13 mouse cellular contexts compared by ENCODE assay signal in the genomic region with DNA sequence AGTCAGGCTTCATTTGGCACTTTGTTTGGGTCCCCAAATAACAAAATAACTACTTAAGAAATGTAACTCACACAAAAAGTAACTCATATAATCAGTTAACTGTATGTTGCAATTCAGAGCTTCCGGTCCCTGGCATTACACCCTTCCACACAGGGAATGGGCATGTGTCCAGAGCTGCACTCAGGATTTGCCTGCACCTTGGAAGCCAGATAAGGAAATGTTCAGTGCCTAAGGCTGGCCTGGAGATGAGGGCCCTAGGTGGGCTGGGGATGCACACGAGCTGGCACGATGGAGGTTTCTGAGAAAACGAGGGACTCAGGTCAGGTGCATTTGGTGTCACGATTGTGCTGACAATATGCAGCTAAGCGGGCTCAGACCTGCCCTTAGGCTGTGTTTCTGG.
A peak's percentile ranks its signal among the peaks of the same experiment; 100 is the strongest.
DNase-seq lines count a peak whose midpoint lies in the region; ATAC-seq and TF ChIP-seq lines count a peak whose summit lies in the region.
"Had no signal": no experiment of that assay in that cellular context is flagged by ENCODE, and none has a peak within 500 bp of the region (broad histone marks: within the 10 kb centered on the region; RNA-seq: fewer than 3 reads in every experiment).

No protein-coding gene starts in this region.

- no peak overlapping the region for H3K4me2 ChIP-seq in liver, postnatal 0 days (ENCODE audit: low read depth, low read length)
- H3K4me2 ChIP-seq: forebrain, embryonic 12.5 days; limb, embryonic 12.5 days had no signal

- no peak for TF ChIP-seq POLR2A in liver, adult 2 months (IDR thresholded peaks at IDR 0.05; ENCODE audit: extremely low read depth, insufficient read depth, low read length)

- H3K4me1 ChIP-seq in liver, adult 2 months (ENCODE audit: control insufficient read depth, insufficient read depth, low read length), result no peaks in the 10 kb centered on the region
- H3K4me1 ChIP-seq in liver, postnatal 0 days (ENCODE audit: insufficient read depth), result no peaks in the 10 kb centered on the region
- no peaks in the 10 kb centered on the region for H3K4me1 ChIP-seq in limb, embryonic 10.5 days
- H3K4me1 ChIP-seq: limb, embryonic 12.5 days had no signal

- H3K79me2 ChIP-seq in liver, adult 2 months (ENCODE audit: control insufficient read depth, insufficient read depth, low read length), result no peaks in the 10 kb centered on the region

- intact Hi-C loops in heart, postnatal 25 days (cut with DNase I), result no loop called here

- TF ChIP-seq EP300 in liver, postnatal 0 days (IDR thresholded peaks at IDR 0.05; ENCODE audit: low read depth), result no peak

- WGBS in liver, adult 2 months, result 83% methylated on average over 6 of the region's 6 CpGs
- WGBS in liver, postnatal 0 days (ENCODE audit: insufficient replicate concordance), result 79% methylated on average over 6 of the region's 6 CpGs
- WGBS in limb, embryonic 10.5 days, result 92% methylated on average over 6 of the region's 6 CpGs

- no peaks in the 10 kb centered on the region for H3K9me3 ChIP-seq in liver, postnatal 0 days (ENCODE audit: low read length)
- no peaks in the 10 kb centered on the region for H3K9me3 ChIP-seq in limb, embryonic 10.5 days (replicated peaks)
- H3K9me3 ChIP-seq: forebrain, embryonic 12.5 days; limb, embryonic 12.5 days had no signal

- no peaks in the 10 kb centered on the region; the same call in 1 of the 2 replicates for H3K36me3 ChIP-seq in liver, adult 2 months (ENCODE audit: control insufficient read depth, insufficient read depth, low read length)
- H3K36me3 ChIP-seq in liver, postnatal 0 days (replicated peaks; ENCODE audit: insufficient read depth, low read length), result peaks cover 13% of the 10 kb centered on the region; the same call in 1 of the 2 replicates
- peaks cover 57% of the 10 kb centered on the region for H3K36me3 ChIP-seq in limb, embryonic 10.5 days

- no peak overlapping the region for H3K4me3 ChIP-seq in liver, adult 2 months (ENCODE audit: insufficient read depth, low read depth, low read length)
- no peak overlapping the region for H3K4me3 ChIP-seq in liver, postnatal 0 days (ENCODE audit: low read depth, low read length)
- H3K4me3 ChIP-seq in limb, embryonic 10.5 days, result no peak overlapping the region
- H3K4me3 ChIP-seq: forebrain, embryonic 12.5 days; limb, embryonic 12.5 days had no signal

- DNase-seq in heart, adult 11 months, result peak; percentile 73
- DNase-seq in heart, postnatal 25 days (ENCODE audit: low spot score), result no peak
- DNase-seq in liver, adult 2 months (ENCODE audit: extremely low read depth, low read depth, low spot score), result peak; percentile 5
- no peak for DNase-seq in liver, postnatal 0 days
- peak; percentile 9 for DNase-seq in limb, embryonic 10.5 days (ENCODE audit: low spot score)
- peak; percentile 61 for DNase-seq in testis, postnatal 10 days (ENCODE audit: low spot score)
- no peak for DNase-seq in thymus, postnatal 25 days
- no peak for DNase-seq in thymus, postnatal 36 days

- no peaks in the 10 kb centered on the region for H3K27me3 ChIP-seq in liver, adult 2 months (ENCODE audit: control insufficient read depth, insufficient read depth, low read length)
- H3K27me3 ChIP-seq in liver, postnatal 0 days (ENCODE audit: insufficient read depth, low read length), result no peaks in the 10 kb centered on the region
- H3K27me3 ChIP-seq in limb, embryonic 10.5 days (ENCODE audit: low read depth, poor library complexity, severe bottlenecking), result no peaks in the 10 kb centered on the region
- H3K27me3 ChIP-seq: forebrain, embryonic 12.5 days; limb, embryonic 12.5 days had no signal

- H3K9ac ChIP-seq in liver, adult 2 months (ENCODE audit: low read depth, low read length), result no peak overlapping the region
- no peak overlapping the region for H3K9ac ChIP-seq in liver, postnatal 0 days (replicated peaks)
- H3K9ac ChIP-seq: forebrain, embryonic 12.5 days; limb, embryonic 12.5 days had no signal

- no peak for TF ChIP-seq CTCF in liver, adult 2 months (IDR thresholded peaks at IDR 0.05; ENCODE audit: low read depth, low read length)
- no peak for TF ChIP-seq CTCF in liver, postnatal 0 days (IDR thresholded peaks at IDR 0.05; ENCODE audit: low read depth)

- no peak for ATAC-seq in liver, postnatal 0 days
- ATAC-seq: CD4-positive, CD25-positive, alpha-beta regulatory T cell, adult 4 months; inflammation-experienced regulatory T-cells, adult 6 months had no signal

- no peak overlapping the region for H3K27ac ChIP-seq in liver, adult 2 months (replicated peaks; ENCODE audit: insufficient read depth, low read depth, low read length)
- H3K27ac ChIP-seq in liver, postnatal 0 days (ENCODE audit: low read depth), result no peak overlapping the region
- no peak overlapping the region for H3K27ac ChIP-seq in limb, embryonic 10.5 days
- H3K27ac ChIP-seq: forebrain, embryonic 12.5 days; kidney, postnatal 0 days; limb, embryonic 12.5 days had no signal

Comparison
In these comparisons a context has a peak if more than half of its experiments do, and no peak if none do; other contexts are left out.
1. DNase-seq: peak in heart, adult 11 months (single experiment), liver, adult 2 months (single experiment), limb, embryonic 10.5 days (single experiment) and testis, postnatal 10 days (single experiment); none in heart, postnatal 25 days (single experiment), liver, postnatal 0 days (single experiment), thymus, postnatal 25 days (single experiment) and thymus, postnatal 36 days (0 of 2).